ENCODE assay signal across 18 mouse cellular contexts in the genomic region with DNA sequence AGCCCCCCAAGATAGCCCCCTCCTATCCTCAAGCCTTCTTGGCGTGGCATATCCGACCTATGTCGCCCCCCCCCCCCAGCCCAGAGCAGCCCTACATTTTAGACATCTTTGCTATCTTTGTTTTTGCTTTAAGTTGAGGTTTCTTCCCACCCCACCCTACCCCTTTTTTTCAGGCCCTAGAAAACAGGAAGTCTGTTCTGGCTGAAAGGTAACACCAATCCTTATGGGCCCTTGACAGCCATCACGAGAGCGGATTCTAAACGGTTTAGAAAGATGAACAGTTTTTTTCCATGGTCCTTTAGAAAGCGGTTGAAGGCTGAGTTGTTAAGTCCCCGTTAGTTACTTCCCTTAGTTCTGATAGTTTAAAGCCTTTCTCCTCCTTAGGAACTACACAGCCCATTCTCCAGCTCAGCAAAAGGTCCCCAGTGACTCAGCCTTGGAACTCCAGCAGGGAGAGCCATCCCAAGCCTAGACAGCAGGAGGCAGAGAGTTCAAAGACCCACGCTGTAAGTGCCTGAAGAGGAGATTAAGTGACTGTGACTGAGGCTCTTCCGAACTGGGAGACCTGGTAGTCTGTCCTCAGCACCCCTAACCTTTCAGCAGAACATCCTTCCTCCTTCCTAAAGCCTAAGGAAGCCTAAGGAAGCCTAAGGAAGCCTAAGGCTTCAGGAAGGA. TPM values are rescaled to one million over a fixed set of nuclear protein-coding genes. Genes with fewer than 3 reads are reported as not detected.
A peak's percentile ranks its signal among the peaks of the same experiment; 100 is the strongest.
DNase-seq lines count a peak whose midpoint lies in the region; ATAC-seq and TF ChIP-seq lines count a peak whose summit lies in the region.
"Had no signal": no experiment of that assay in that cellular context is flagged by ENCODE, and none has a peak within 500 bp of the region (broad histone marks: within the 10 kb centered on the region; RNA-seq: fewer than 3 reads in every experiment).

No protein-coding gene starts in this region.

- 69% methylated on average over 10 of the region's 10 CpGs for WGBS in heart, postnatal 0 days

- H3K9ac ChIP-seq in heart, postnatal 0 days (replicated peaks; ENCODE audit: low read depth, low read length), result no peak overlapping the region
- H3K9ac ChIP-seq: hindbrain, embryonic 13.5 days; limb, embryonic 13.5 days; neural tube, embryonic 15.5 days had no signal

- H3K27ac ChIP-seq in heart, postnatal 0 days (ENCODE audit: low read depth), result peak overlapping the region; percentile 46; the same call in 1 of the 2 replicates
- H3K27ac ChIP-seq in brown adipose tissue, adult 24 weeks (replicated peaks; ENCODE audit: low read depth, low read length), result peak overlapping the region; percentile 10
- H3K27ac ChIP-seq: hindbrain, embryonic 13.5 days; limb, embryonic 13.5 days; neural tube, embryonic 15.5 days had no signal

- ATAC-seq in heart, postnatal 0 days (ENCODE audit: insufficient read depth, low read depth), result no peak
- ATAC-seq: intestine, postnatal 0 days; Patski had no signal

- DNase-seq in heart, postnatal 0 days (ENCODE audit: low spot score), result no peak
- DNase-seq in heart, postnatal 10 days, result no peak
- DNase-seq in B cell, adult 2 months, result peak; percentile 21 to 35
- DNase-seq in ES-CJ7 (ENCODE audit: low read depth, low spot score), result peak; percentile 81
- no peak for DNase-seq in left cerebral cortex, postnatal 25 days (ENCODE audit: low spot score in 2 of 2)
- no peak for DNase-seq in layer of hippocampus, adult 11-12 months (ENCODE audit: low spot score)
- DNase-seq: adrenal gland, adult 8-10 months; cerebellum, adult 9-11 months; gastrocnemius, postnatal 25 days; kidney, postnatal 4 days; thymus, adult 2 months had no signal

- no peaks in the 10 kb centered on the region for H3K27me3 ChIP-seq in heart, postnatal 0 days (ENCODE audit: control insufficient read depth, insufficient read depth, low read length)
- H3K27me3 ChIP-seq: hindbrain, embryonic 13.5 days; limb, embryonic 13.5 days; neural tube, embryonic 15.5 days; Patski had no signal

- intact Hi-C loops in heart, postnatal 10 days (cut with DNase I), result no loop called here
- intact Hi-C loops in left cerebral cortex, postnatal 25 days (cut with DNase I), result no loop called here

- peaks cover 31% of the 10 kb centered on the region for H3K4me1 ChIP-seq in heart, postnatal 0 days (ENCODE audit: control insufficient read depth, insufficient read depth)
- H3K4me1 ChIP-seq in brown adipose tissue, adult 24 weeks (ENCODE audit: control insufficient read depth, insufficient read depth, insufficient read length, low read length), result peaks cover 20% of the 10 kb centered on the region

- H3K4me2 ChIP-seq in heart, postnatal 0 days (ENCODE audit: low read depth, low read length), result no peak overlapping the region
- H3K4me2 ChIP-seq: hindbrain, embryonic 13.5 days; limb, embryonic 13.5 days; neural tube, embryonic 15.5 days had no signal

- H3K9me3 ChIP-seq in heart, postnatal 0 days (replicated peaks; ENCODE audit: control insufficient read depth, low read length), result no peaks in the 10 kb centered on the region
- H3K9me3 ChIP-seq: hindbrain, embryonic 13.5 days; limb, embryonic 13.5 days; neural tube, embryonic 15.5 days had no signal

- H3K36me3 ChIP-seq in heart, postnatal 0 days (replicated peaks; ENCODE audit: control insufficient read depth, insufficient read depth, low read length), result no peaks in the 10 kb centered on the region
- H3K36me3 ChIP-seq: hindbrain, embryonic 13.5 days; limb, embryonic 13.5 days; neural tube, embryonic 15.5 days had no signal

- no peak for TF ChIP-seq EP300 in heart, postnatal 0 days (IDR thresholded peaks at IDR 0.05; ENCODE audit: low read depth)

- no peak overlapping the region for H3K4me3 ChIP-seq in heart, postnatal 0 days (ENCODE audit: low read depth, low read length)
- H3K4me3 ChIP-seq in brown adipose tissue, adult 24 weeks (ENCODE audit: insufficient read depth, low read depth, low read length), result no peak overlapping the region
- H3K4me3 ChIP-seq: erythroblast, embryonic 14.5 days; hindbrain, embryonic 13.5 days; limb, embryonic 13.5 days; neural tube, embryonic 15.5 days had no signal

- TF ChIP-seq CTCF in heart, postnatal 0 days (IDR thresholded peaks at IDR 0.05; ENCODE audit: low read depth), result no peak

RNA-seq across cellular contexts. Expression of a gene that starts 2.6 kb away (rescaled TPM):
- 209 and 229 TPM in 2 replicates for total RNA-seq in heart, postnatal 0 days (2014; rRNA removed; ENCODE audit: low replicate concordance)
- 99.2 and 106 TPM in 2 replicates for polyA plus RNA-seq in heart, postnatal 0 days (2015; fragmentation: Nextera tagmentation; extraction: Ambion mirVana)
- total RNA-seq in heart, postnatal 10 days (2021), result 100 to 1,000 TPM; 369 to 394 TPM
- polyA plus RNA-seq in brown adipose tissue, adult 24 weeks (2012; ENCODE audit: insufficient read depth, insufficient read length, missing spikeins), result 116 and 133 TPM in 2 replicates
- total RNA-seq in left cerebral cortex, postnatal 25 days (2021), result 10 to 100 TPM; 94.7 to 97.9 TPM

RNA-seq across cellular contexts. Expression of a gene that starts 23.8 kb away (rescaled TPM):
- 12.9 and 22.4 TPM in 2 replicates for total RNA-seq in heart, postnatal 0 days (2014; rRNA removed; ENCODE audit: low replicate concordance)
- polyA plus RNA-seq in heart, postnatal 0 days (2015; fragmentation: Nextera tagmentation; extraction: Ambion mirVana), result 20.5 and 20.9 TPM in 2 replicates
- total RNA-seq in heart, postnatal 10 days (2021), result 10 to 100 TPM; 20.5 to 21.8 TPM
- 21.6 and 23.1 TPM in 2 replicates for polyA plus RNA-seq in brown adipose tissue, adult 24 weeks (2012; ENCODE audit: insufficient read depth, insufficient read length, missing spikeins)
- 100 to 1,000 TPM; 113 to 121 TPM for total RNA-seq in left cerebral cortex, postnatal 25 days (2021)
- polyA plus RNA-seq: erythroblast, embryonic 14.5 days had no signal

RNA-seq across cellular contexts. Expression of a gene that starts 30.3 kb away (rescaled TPM):
- 3.7 and 14.5 TPM in 2 replicates for total RNA-seq in heart, postnatal 0 days (2014; rRNA removed; ENCODE audit: low replicate concordance)
- 5.4 and 6.4 TPM in 2 replicates for polyA plus RNA-seq in heart, postnatal 0 days (2015; fragmentation: Nextera tagmentation; extraction: Ambion mirVana)
- total RNA-seq in heart, postnatal 10 days (2021), result 1 to 10 TPM; 5.2 to 6.9 TPM
- 2.0 and 2.8 TPM in 2 replicates for polyA plus RNA-seq in brown adipose tissue, adult 24 weeks (2012; ENCODE audit: insufficient read depth, insufficient read length, missing spikeins)
- total RNA-seq in left cerebral cortex, postnatal 25 days (2021), result 10 to 100 TPM; 31.1 to 35.0 TPM
- polyA plus RNA-seq: erythroblast, embryonic 14.5 days had no signal

RNA-seq across cellular contexts. Expression of a gene that starts 39.5 kb away (rescaled TPM):
- 167 and 207 TPM in 2 replicates for total RNA-seq in heart, postnatal 0 days (2014; rRNA removed; ENCODE audit: low replicate concordance)
- 326 and 332 TPM in 2 replicates for polyA plus RNA-seq in heart, postnatal 0 days (2015; fragmentation: Nextera tagmentation; extraction: Ambion mirVana)
- 100 to 1,000 TPM; 328 to 329 TPM for total RNA-seq in heart, postnatal 10 days (2021)
- 299 and 302 TPM in 2 replicates for polyA plus RNA-seq in brown adipose tissue, adult 24 weeks (2012; ENCODE audit: insufficient read depth, insufficient read length, missing spikeins)
- 100 to 1,000 TPM; 165 to 175 TPM for total RNA-seq in left cerebral cortex, postnatal 25 days (2021)

RNA-seq across cellular contexts. Expression of a gene that starts 39.6 kb away (rescaled TPM):
- 46.1 and 46.9 TPM in 2 replicates for total RNA-seq in heart, postnatal 0 days (2014; rRNA removed; ENCODE audit: low replicate concordance)
- 42.1 and 49.9 TPM in 2 replicates for polyA plus RNA-seq in heart, postnatal 0 days (2015; fragmentation: Nextera tagmentation; extraction: Ambion mirVana)
- total RNA-seq in heart, postnatal 10 days (2021), result 10 to 100 TPM; 24.4 to 30.0 TPM
- 24.2 and 32.4 TPM in 2 replicates for polyA plus RNA-seq in brown adipose tissue, adult 24 weeks (2012; ENCODE audit: insufficient read depth, insufficient read length, missing spikeins)
- 10 to 100 TPM; 33.2 to 34.6 TPM for total RNA-seq in left cerebral cortex, postnatal 25 days (2021)

Comparison
In these comparisons a context has a peak if more than half of its experiments do, and no peak if none do; other contexts are left out.
1. DNase-seq: peak in B cell, adult 2 months (2 of 2) and ES-CJ7 (single experiment); none in heart, postnatal 0 days (single experiment), heart, postnatal 10 days (0 of 2), left cerebral cortex, postnatal 25 days (0 of 2) and layer of hippocampus, adult 11-12 months (single experiment).